In genomic region chr16:5517746-5518145, GRCm38 (mm10) we compare ENCODE assay signal across 24 mouse cellular contexts.
DNase-seq lines count a peak whose midpoint lies in the region; ATAC-seq lines count a peak whose summit lies in the region.
"Had no signal": no experiment of that assay in that cellular context is flagged by ENCODE, and none has a peak within 500 bp of the region (broad histone marks: within the 10 kb centered on the region; RNA-seq: fewer than 3 reads in every experiment).

No protein-coding gene starts in this region.

- DNase-seq in embryonic facial prominence, embryonic 14.5 days (ENCODE audit: low spot score) = peak; percentile 54
- no peak for DNase-seq in embryonic facial prominence, embryonic 10.5 days (ENCODE audit: low spot score)
- no peak for DNase-seq in limb, embryonic 10.5 days (ENCODE audit: low spot score)
- DNase-seq in brain, adult 2 months (ENCODE audit: low read depth, low spot score) = peak; percentile 26
- no peak for DNase-seq in heart, postnatal 10 days
- DNase-seq: adrenal gland, adult 8-10 months; adrenal gland, postnatal 25 days; cerebellum, adult 18-20 months; cerebellum, adult 9-10 months; cerebellum, postnatal 14 days; gastrocnemius, postnatal 10 days; gastrocnemius, postnatal 36 days; heart, adult 2 months had no signal

- no peak overlapping the region for H3K9ac ChIP-seq in embryonic facial prominence, embryonic 14.5 days (ENCODE audit: low read depth, low read length)
- no peak overlapping the region for H3K9ac ChIP-seq in limb, embryonic 13.5 days
- H3K9ac ChIP-seq: embryonic facial prominence, embryonic 12.5 days; forebrain, embryonic 13.5 days; heart, embryonic 13.5 days; hindbrain, embryonic 13.5 days had no signal

- no peaks in the 10 kb centered on the region for H3K4me1 ChIP-seq in embryonic facial prominence, embryonic 14.5 days (ENCODE audit: control insufficient read depth, insufficient read depth, low read length)
- H3K4me1 ChIP-seq in embryonic facial prominence, embryonic 10.5 days = peaks cover 6% of the 10 kb centered on the region; the same call in 1 of the 2 replicates
- 0 out of 2 replicates have a peak, but pooled peaks cover 5% of the 10 kb centered on the region for H3K4me1 ChIP-seq in limb, embryonic 13.5 days
- H3K4me1 ChIP-seq in limb, embryonic 10.5 days = no peaks in the 10 kb centered on the region
- H3K4me1 ChIP-seq: embryonic facial prominence, embryonic 12.5 days; heart, embryonic 13.5 days had no signal

- WGBS in embryonic facial prominence, embryonic 14.5 days = 54% methylated on average over 5 of the region's 5 CpGs
- WGBS in embryonic facial prominence, embryonic 10.5 days = 78% methylated on average over 5 of the region's 5 CpGs
- 62% methylated on average over 5 of the region's 5 CpGs for WGBS in limb, embryonic 13.5 days
- WGBS in limb, embryonic 10.5 days = 67% methylated on average over 5 of the region's 5 CpGs

- no peak overlapping the region for H3K4me2 ChIP-seq in embryonic facial prominence, embryonic 14.5 days (ENCODE audit: low read depth, low read length)
- no peak overlapping the region for H3K4me2 ChIP-seq in limb, embryonic 13.5 days (replicated peaks)
- H3K4me2 ChIP-seq: embryonic facial prominence, embryonic 12.5 days; forebrain, embryonic 13.5 days; heart, embryonic 13.5 days; hindbrain, embryonic 13.5 days had no signal

- ATAC-seq in embryonic facial prominence, embryonic 14.5 days (ENCODE audit: low read depth) = peak; percentile 84; the same call in 1 of the 2 replicates
- peak; percentile 57; the same call in 1 of the 2 replicates for ATAC-seq in limb, embryonic 13.5 days (ENCODE audit: low FRiP score, low read depth)
- ATAC-seq: activated CD4-positive, CD25-positive, alpha-beta regulatory T cell, adult 4 months; forebrain, embryonic 13.5 days; forebrain, embryonic 16.5 days; hindbrain, postnatal 0 days; inflammation-experienced regulatory T-cells, adult 6 months had no signal

- intact Hi-C loops in heart, postnatal 10 days (cut with DNase I) = no loop called here

- H3K27ac ChIP-seq in embryonic facial prominence, embryonic 14.5 days (replicated peaks; ENCODE audit: low read depth, low read length) = no peak overlapping the region
- no peak overlapping the region for H3K27ac ChIP-seq in embryonic facial prominence, embryonic 10.5 days (replicated peaks)
- H3K27ac ChIP-seq in limb, embryonic 13.5 days = no peak overlapping the region
- no peak overlapping the region for H3K27ac ChIP-seq in limb, embryonic 10.5 days
- H3K27ac ChIP-seq: embryonic facial prominence, embryonic 12.5 days; forebrain, embryonic 10.5 days; forebrain, embryonic 13.5 days; heart, adult 2 months; heart, embryonic 10.5 days; heart, embryonic 13.5 days; hindbrain, embryonic 13.5 days; hindbrain, postnatal 0 days had no signal

- no peak overlapping the region for H3K4me3 ChIP-seq in embryonic facial prominence, embryonic 14.5 days (ENCODE audit: low read depth, low read length)
- H3K4me3 ChIP-seq in embryonic facial prominence, embryonic 10.5 days = no peak overlapping the region
- no peak overlapping the region for H3K4me3 ChIP-seq in limb, embryonic 13.5 days
- H3K4me3 ChIP-seq in limb, embryonic 10.5 days = no peak overlapping the region
- H3K4me3 ChIP-seq: embryonic facial prominence, embryonic 12.5 days; forebrain, embryonic 10.5 days; forebrain, embryonic 13.5 days; heart, adult 2 months; heart, embryonic 10.5 days; heart, embryonic 13.5 days; hindbrain, embryonic 13.5 days had no signal

- no peaks in the 10 kb centered on the region for H3K9me3 ChIP-seq in embryonic facial prominence, embryonic 14.5 days (ENCODE audit: control insufficient read depth, low read length)
- no peaks in the 10 kb centered on the region for H3K9me3 ChIP-seq in embryonic facial prominence, embryonic 10.5 days
- no peaks in the 10 kb centered on the region for H3K9me3 ChIP-seq in limb, embryonic 13.5 days
- H3K9me3 ChIP-seq in limb, embryonic 10.5 days (replicated peaks) = no peaks in the 10 kb centered on the region
- H3K9me3 ChIP-seq: embryonic facial prominence, embryonic 12.5 days; forebrain, embryonic 10.5 days; forebrain, embryonic 13.5 days; heart, embryonic 10.5 days; heart, embryonic 13.5 days; hindbrain, embryonic 13.5 days had no signal

- H3K27me3 ChIP-seq in embryonic facial prominence, embryonic 14.5 days (replicated peaks; ENCODE audit: control insufficient read depth, insufficient read depth, low read length) = no peaks in the 10 kb centered on the region
- H3K27me3 ChIP-seq in embryonic facial prominence, embryonic 10.5 days (replicated peaks; ENCODE audit: low read depth, poor library complexity, severe bottlenecking) = no peaks in the 10 kb centered on the region
- no peaks in the 10 kb centered on the region for H3K27me3 ChIP-seq in limb, embryonic 13.5 days
- no peaks in the 10 kb centered on the region for H3K27me3 ChIP-seq in limb, embryonic 10.5 days (ENCODE audit: low read depth, poor library complexity, severe bottlenecking)
- H3K27me3 ChIP-seq: embryonic facial prominence, embryonic 12.5 days; forebrain, embryonic 13.5 days; heart, embryonic 13.5 days; hindbrain, embryonic 13.5 days had no signal

- no peaks in the 10 kb centered on the region for H3K36me3 ChIP-seq in embryonic facial prominence, embryonic 14.5 days (ENCODE audit: control insufficient read depth, insufficient read depth, low read length)
- H3K36me3 ChIP-seq in embryonic facial prominence, embryonic 10.5 days (replicated peaks) = no peaks in the 10 kb centered on the region
- no peaks in the 10 kb centered on the region for H3K36me3 ChIP-seq in limb, embryonic 13.5 days
- no peaks in the 10 kb centered on the region for H3K36me3 ChIP-seq in limb, embryonic 10.5 days
- H3K36me3 ChIP-seq: embryonic facial prominence, embryonic 12.5 days; forebrain, embryonic 10.5 days; heart, embryonic 10.5 days; heart, embryonic 13.5 days; hindbrain, embryonic 13.5 days had no signal

Comparison
In these comparisons a context has a peak if more than half of its experiments do, and no peak if none do; other contexts are left out.
1. DNase-seq: peak in embryonic facial prominence, embryonic 14.5 days (single experiment) and brain, adult 2 months (single experiment); none in embryonic facial prominence, embryonic 10.5 days (single experiment), limb, embryonic 10.5 days (single experiment) and heart, postnatal 10 days (0 of 2).